Mouse (Mus musculus) heart, embryonic 15.5 days (tissue): ENCODE results near the gene Itk. TPM values are rescaled to one million over a fixed set of nuclear protein-coding genes. Genes with fewer than 3 reads are reported as not detected.

ENCODE experiments used
- ATAC-seq: fragments of 200-750 bp; cut with Nextera tagmentation; replicated peaks from 2 replicates; pipeline ENCODE4 v1.8.0; 2017; ENCODE audit warnings: low read depth, moderate TSS enrichment; ENCODE audit not compliant: insufficient number of reproducible peaks, insufficient read depth, low FRiP score
- H3K27ac ChIP-seq: fragments of 300-500 bp; sonication (generic); 2 replicates; pipeline ENCODE4 v1.5.1; 2015; ENCODE audit warnings: mild to moderate bottlenecking, inconsistent platforms
- H3K27me3 ChIP-seq: fragments of 300-500 bp; sonication (generic); 2 replicates; pipeline ENCODE4 v1.6.1; 2015; ENCODE audit warnings: inconsistent platforms
- H3K36me3 ChIP-seq: fragments of 300-500 bp; sonication (generic); 2 replicates; pipeline ENCODE4 v1.6.1; 2015; ENCODE audit warnings: mild to moderate bottlenecking, inconsistent platforms
- H3K4me1 ChIP-seq: fragments of 300-500 bp; sonication (generic); replicated peaks from 2 replicates; pipeline ENCODE4 v1.6.1; 2015; ENCODE audit warnings: inconsistent platforms
- H3K4me2 ChIP-seq: fragments of 300-500 bp; sonication (generic); 2 replicates; pipeline ENCODE4 v1.6.1; 2015; ENCODE audit warnings: inconsistent platforms, mild to moderate bottlenecking, moderate library complexity
- H3K4me3 ChIP-seq: fragments of 300-500 bp; sonication (generic); 2 replicates; pipeline ENCODE4 v1.5.1; 2015; ENCODE audit warnings: mild to moderate bottlenecking, inconsistent platforms
- H3K9ac ChIP-seq: fragments of 300-500 bp; sonication (generic); 2 replicates; pipeline ENCODE4 v1.6.1; 2015; ENCODE audit warnings: mild to moderate bottlenecking, inconsistent platforms
- H3K9me3 ChIP-seq: fragments of 300-500 bp; sonication (generic); replicated peaks from 2 replicates; pipeline ENCODE4 v1.6.1; 2016; ENCODE audit warnings: inconsistent platforms
- WGBS: fragments of 180-500 bp; shearing (Covaris S2); methylation state at CpG from one replicate; pipeline ENCODE4 v1.1.7; 2015; ENCODE audit warnings: mixed read lengths; 5-methylcytosine and 5-hydroxymethylcytosine counted together
- polyA plus RNA-seq: library from polyadenylated mRNA; unstranded; fragments of >200 nt; fragmentation: Nextera tagmentation; extraction: Ambion mirVana; gene quantifications from 2 replicates; pipeline ENCODE4 v1.2.1, GENCODE M21; 2015

Gene Itk
- polyA plus RNA-seq, 1 experiment from 2014 or later: 0.20 TPM

DNA sequence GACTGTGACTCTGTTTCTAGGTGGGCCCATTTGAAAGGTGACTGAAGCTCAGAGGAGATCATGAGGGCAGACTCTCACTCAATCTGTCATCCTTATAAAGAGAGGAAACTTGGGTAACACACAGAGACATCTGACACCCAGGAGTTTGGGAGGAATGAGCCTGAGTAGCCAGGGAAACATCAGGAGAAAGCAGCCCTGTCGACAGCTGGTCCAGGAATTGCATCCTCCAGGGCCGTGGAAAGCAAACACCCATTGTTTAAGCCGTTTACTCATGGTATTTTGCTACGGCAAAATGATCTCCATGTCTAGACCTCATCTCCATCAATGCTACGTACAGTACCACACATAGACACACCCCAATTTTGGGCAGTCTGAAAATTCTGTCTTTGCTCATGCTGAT lies 101.2 kb downstream of the Itk start:
- Histone ChIP-seq H3K9me3 (no peaks in the 10 kb centered on the region), H3K27me3 (no peaks in the 10 kb centered on the region), H3K36me3 (no peaks in the 10 kb centered on the region), H3K4me1 (no peaks in the 10 kb centered on the region; the same call in 1 of the 2 replicates), H3K27ac (no peak overlapping the region), H3K4me2 (no peak overlapping the region), H3K9ac (no peak overlapping the region), H3K4me3 (no peak overlapping the region)
- WGBS: 61% methylated on average over 5 of the region's 5 CpGs
- no peak for ATAC-seq

- H3K27ac ChIP-seq: no peak overlapping the region
- no peaks in the 10 kb centered on the region; the same call in 1 of the 2 replicates for H3K4me1 ChIP-seq
- H3K4me3 ChIP-seq: no peak overlapping the region
- no peaks in the 10 kb centered on the region for H3K36me3 ChIP-seq
- H3K4me2 ChIP-seq: no peak overlapping the region
- WGBS: 43% methylated on average over 6 of the region's 6 CpGs
- H3K27me3 ChIP-seq: no peaks in the 10 kb centered on the region
- ATAC-seq: no peak
- no peaks in the 10 kb centered on the region for H3K9me3 ChIP-seq
- H3K9ac ChIP-seq: no peak overlapping the region
These were observed 102.5 kb downstream of the Itk start for GRCm38 (mm10) chr11:46286803-46287202.

DNA sequence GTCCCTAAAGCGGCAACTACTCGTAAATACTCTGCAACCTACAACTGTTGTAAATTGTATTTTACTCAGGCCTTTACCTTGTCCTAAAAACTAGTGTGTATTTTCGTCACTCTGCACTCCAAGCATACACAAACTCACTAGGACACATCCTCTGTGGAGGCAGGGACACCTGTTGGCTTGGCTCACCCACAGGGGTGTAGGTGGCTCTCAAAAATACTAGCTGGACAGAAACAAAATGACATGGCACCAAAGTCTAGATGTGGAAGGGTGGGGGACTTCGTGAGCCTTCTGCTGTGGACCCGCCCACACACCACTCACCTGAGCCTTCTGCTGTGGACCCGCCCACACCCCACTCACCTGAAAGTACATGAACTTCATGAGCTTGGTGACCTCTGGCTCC lies 105.5 kb downstream of the Itk start:
- ATAC-seq: no peak
- whole genome bisulfite sequencing: 87% methylated on average over 6 of the region's 6 CpGs

GRCm38 (mm10) chr11:46282612-46283011 lies 106.7 kb downstream of the Itk start:
- no peak overlapping the region for H3K27ac ChIP-seq
- no peak overlapping the region for H3K4me2 ChIP-seq
- H3K36me3 ChIP-seq: no peaks in the 10 kb centered on the region
- H3K27me3 ChIP-seq: no peaks in the 10 kb centered on the region
- no peak overlapping the region for H3K4me3 ChIP-seq
- WGBS: 77% methylated on average over 5 of the region's 5 CpGs
- no peaks in the 10 kb centered on the region for H3K9me3 ChIP-seq
- no peak overlapping the region for H3K9ac ChIP-seq
- no peaks in the 10 kb centered on the region; the same call in 1 of the 2 replicates for H3K4me1 ChIP-seq
- ATAC-seq: no peak

More for the DNA sequence above, 105.5 kb downstream of the Itk start:
- no peaks in the 10 kb centered on the region for H3K27me3 ChIP-seq
- H3K4me3 ChIP-seq: no peak overlapping the region
- H3K27ac ChIP-seq: no peak overlapping the region
- no peaks in the 10 kb centered on the region; the same call in 1 of the 2 replicates for H3K4me1 ChIP-seq
- H3K36me3 ChIP-seq: no peaks in the 10 kb centered on the region
- no peak overlapping the region for H3K9ac ChIP-seq
- H3K9me3 ChIP-seq: no peaks in the 10 kb centered on the region
- no peak overlapping the region for H3K4me2 ChIP-seq

- no peaks in the 10 kb centered on the region for H3K27me3 ChIP-seq
- no peak overlapping the region for H3K9ac ChIP-seq
- H3K9me3 ChIP-seq: no peaks in the 10 kb centered on the region
- no peaks in the 10 kb centered on the region for H3K36me3 ChIP-seq
- no peak overlapping the region for H3K4me3 ChIP-seq
- no peaks in the 10 kb centered on the region for H3K4me1 ChIP-seq
- H3K27ac ChIP-seq: no peak overlapping the region
- ATAC-seq: no peak
- no peak overlapping the region for H3K4me2 ChIP-seq
- 91% methylated on average over 12 of the region's 12 CpGs for WGBS
These were observed 110.6 kb downstream of the Itk start for GRCm38 (mm10) chr11:46278709-46279108.

- Histone ChIP-seq H3K36me3 (no peaks in the 10 kb centered on the region), H3K27ac (no peak overlapping the region), H3K9me3 (no peaks in the 10 kb centered on the region), H3K4me2 (no peak overlapping the region), H3K4me3 (no peak overlapping the region), H3K9ac (no peak overlapping the region), H3K27me3 (no peaks in the 10 kb centered on the region), H3K4me1 (no peaks in the 10 kb centered on the region)
- WGBS: 69% methylated on average over 5 of the region's 5 CpGs
- ATAC-seq: no peak
These were observed 111.2 kb downstream of the Itk start for GRCm38 (mm10) chr11:46278140-46278539.

DNA sequence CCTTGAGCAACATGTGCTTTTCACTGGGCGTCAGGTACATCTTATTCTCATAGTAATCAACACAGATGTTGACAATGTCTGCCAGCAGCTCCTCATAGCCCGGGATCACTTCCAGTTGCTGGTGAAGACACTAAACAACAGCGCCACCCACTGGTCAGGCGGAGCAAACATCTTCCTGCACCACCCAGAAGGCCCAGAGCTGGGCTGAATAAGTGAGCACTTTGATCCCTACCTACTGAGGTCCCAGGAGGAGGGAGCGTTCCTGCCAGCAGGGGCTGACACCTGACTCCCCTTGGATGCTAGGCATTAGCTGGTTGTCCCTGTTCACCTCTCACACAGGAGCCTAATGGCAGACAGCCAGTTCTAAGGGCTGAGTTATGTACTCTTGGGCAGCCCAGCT lies 112.5 kb downstream of the Itk start:
- Histone ChIP-seq H3K27ac (no peak overlapping the region), H3K4me1 (no peaks in the 10 kb centered on the region), H3K4me3 (no peak overlapping the region), H3K36me3 (no peaks in the 10 kb centered on the region), H3K27me3 (no peaks in the 10 kb centered on the region), H3K4me2 (no peak overlapping the region), H3K9me3 (no peaks in the 10 kb centered on the region), H3K9ac (no peak overlapping the region)
- ATAC-seq: no peak
- 39% methylated on average over 5 of the region's 5 CpGs for WGBS

DNA sequence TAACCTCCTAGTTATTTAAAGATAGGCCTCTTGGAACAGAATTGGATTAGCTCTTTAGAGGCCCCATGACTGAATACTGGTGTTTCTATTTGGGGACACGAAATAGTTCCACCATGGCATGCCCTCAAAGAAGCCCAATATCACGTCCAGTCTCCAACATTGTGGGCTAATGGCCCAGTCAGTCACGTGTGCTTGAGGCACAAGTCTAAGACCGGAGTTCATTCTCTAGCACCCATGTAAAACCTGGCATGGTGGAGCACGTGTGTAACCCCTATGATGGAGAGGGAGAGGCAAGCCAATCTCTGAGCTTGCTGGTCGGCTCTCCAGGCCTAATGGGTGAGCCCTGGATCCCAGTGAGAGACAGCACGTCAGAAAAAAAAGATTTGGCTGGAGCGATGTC lies 113.1 kb downstream of the Itk start:
- WGBS: 82% methylated on average over 8 of the region's 8 CpGs
- H3K4me3 ChIP-seq: no peak overlapping the region
- H3K9ac ChIP-seq: no peak overlapping the region
- H3K36me3 ChIP-seq: no peaks in the 10 kb centered on the region
- H3K4me2 ChIP-seq: no peak overlapping the region
- H3K9me3 ChIP-seq: no peaks in the 10 kb centered on the region
- H3K27ac ChIP-seq: no peak overlapping the region
- no peaks in the 10 kb centered on the region for H3K4me1 ChIP-seq
- ATAC-seq: no peak
- no peaks in the 10 kb centered on the region for H3K27me3 ChIP-seq

- Histone ChIP-seq H3K9ac (no peak overlapping the region), H3K36me3 (no peaks in the 10 kb centered on the region), H3K27me3 (no peaks in the 10 kb centered on the region), H3K4me3 (no peak overlapping the region), H3K27ac (no peak overlapping the region), H3K4me2 (no peak overlapping the region), H3K4me1 (no peaks in the 10 kb centered on the region), H3K9me3 (no peaks in the 10 kb centered on the region)
- WGBS: 3% methylated on average over 5 of the region's 6 CpGs
- ATAC-seq: no peak; the same call in 1 of the 2 replicates
These were observed 114.0 kb downstream of the Itk start for GRCm38 (mm10) chr11:46275302-46275701.

Other genes with a start within 250 kb of the Itk start
- gene Nipal4, start 223.0 kb downstream of the Itk start, polyA plus RNA-seq: 5.3 and 6.5 TPM in 2 replicates
- gene Fndc9, start 154.0 kb downstream of the Itk start, polyA plus RNA-seq: 0.06 TPM in 1 of 2 replicates, not detected in the other
- gene Cyfip2, start 76.7 kb downstream of the Itk start, polyA plus RNA-seq: 7.2 and 12.1 TPM in 2 replicates
- gene Fam71b, start 7.0 kb upstream of the Itk start, polyA plus RNA-seq: not detected in 2 replicates
- gene Med7, start 47.4 kb upstream of the Itk start, polyA plus RNA-seq: 44.6 and 44.7 TPM in 2 replicates
- 0.06 and 0.43 TPM in 2 replicates for gene Havcr2, start 65.4 kb upstream of the Itk start, polyA plus RNA-seq
- not detected in 2 replicates for gene Gm12169, start 134.7 kb upstream of the Itk start, polyA plus RNA-seq
- 0.06 and 0.33 TPM in 2 replicates for gene BC053393, start 182.0 kb upstream of the Itk start, polyA plus RNA-seq
- not detected in 2 replicates for gene Dppa1, start 239.7 kb upstream of the Itk start, polyA plus RNA-seq